Mouse (Mus musculus) cerebral cortex, adult 2 months (tissue): Measurements from ENCODE around the gene Slc22a17.

Experiments used
- WGBS: fragments of 180-500 bp; shearing (Covaris S2); methylation state at CpG from one replicate; pipeline ENCODE4 v1.1.7; 2018; 5-methylcytosine and 5-hydroxymethylcytosine counted together

Slc22a17 gene

GRCm38 (mm10) chr14:54939434-54940175 lies 26.7 kb upstream of the Slc22a17 start:
- 69% methylated on average over 12 of the region's 12 CpGs for WGBS

GRCm38 (mm10) chr14:54938431-54939219 lies 25.7 kb upstream of the Slc22a17 start:
- 80% methylated on average over 15 of the region's 15 CpGs for WGBS

- WGBS, result 80% methylated on average over 16 of the region's 16 CpGs
These were observed 24.6 kb upstream of the Slc22a17 start for GRCm38 (mm10) chr14:54937361-54938182.

- 48% methylated on average over 6 of the region's 6 CpGs for WGBS
These were observed 23.9 kb upstream of the Slc22a17 start for GRCm38 (mm10) chr14:54936831-54937160.

- 55% methylated on average over 8 of the region's 8 CpGs for WGBS
These were observed 23.2 kb upstream of the Slc22a17 start, which contains the start of gene Cmtm5 for GRCm38 (mm10) chr14:54935904-54936830. TSS of gene Cmtm5 (plus strand) at chr14:54936261.

GRCm38 (mm10) chr14:54932645-54933150 lies 19.8 kb upstream of the Slc22a17 start, which contains the start of gene Il25:
TSS of gene Il25 (plus strand) at chr14:54932695.
- WGBS, result 55% methylated on average over 6 of the region's 6 CpGs

GRCm38 (mm10) chr14:54930431-54930830 lies 17.5 kb upstream of the Slc22a17 start:
- WGBS, result 17% methylated on average over 2 of the region's 2 CpGs

- 54% methylated on average over 5 of the region's 5 CpGs for WGBS
These were observed 16.9 kb upstream of the Slc22a17 start for GRCm38 (mm10) chr14:54929801-54930200.

- WGBS, result 60% methylated on average over 7 of the region's 7 CpGs
These were observed 14.4 kb upstream of the Slc22a17 start for GRCm38 (mm10) chr14:54927296-54927695.

GRCm38 (mm10) chr14:54926401-54927158 lies 13.6 kb upstream of the Slc22a17 start:
- 4% methylated on average over 54 of the region's 58 CpGs for WGBS

GRCm38 (mm10) chr14:54925349-54926342 lies 12.7 kb upstream of the Slc22a17 start, which contains the start of gene Efs:
TSS of gene Efs (minus strand) at chr14:54926126.
- WGBS, result 12% methylated on average over 57 of the region's 57 CpGs

- WGBS, result 75% methylated on average over 7 of the region's 7 CpGs
These were observed 11.9 kb upstream of the Slc22a17 start for GRCm38 (mm10) chr14:54924641-54925348.

GRCm38 (mm10) chr14:54920076-54920685 lies 7.2 kb upstream of the Slc22a17 start:
- WGBS, result 88% methylated on average over 16 of the region's 16 CpGs

- 11% methylated on average over 10 of the region's 10 CpGs for WGBS
These were observed 411 bp upstream of the Slc22a17 start for GRCm38 (mm10) chr14:54913343-54913742.

GRCm38 (mm10) chr14:54912109-54912850 lies 652 bp downstream of the Slc22a17 start:
- WGBS, result 2% methylated on average over 69 of the region's 69 CpGs

- WGBS, result 70% methylated on average over 7 of the region's 7 CpGs
These were observed 4.2 kb downstream of the Slc22a17 start for GRCm38 (mm10) chr14:54908682-54909081.

GRCm38 (mm10) chr14:54903641-54904040 lies 9.3 kb downstream of the Slc22a17 start:
- 78% methylated on average over 4 of the region's 4 CpGs for WGBS
